Mouse (Mus musculus) hindbrain, embryonic 13.5 days (tissue): ENCODE data around the gene Nfe2l3. TPM values are rescaled to one million over a fixed set of nuclear protein-coding genes. Genes with fewer than 3 reads are reported as not detected.

ENCODE experiments used
- ATAC-seq: fragments of 200-750 bp; cut with Nextera tagmentation; 2 replicates; pipeline ENCODE4 v1.8.0; 2017; ENCODE audit warnings: moderate TSS enrichment; ENCODE audit not compliant: low FRiP score
- H3K27ac ChIP-seq: fragments of 300-500 bp; sonication (generic); 2 replicates; pipeline ENCODE4 v1.5.1; 2015; ENCODE audit warnings: inconsistent platforms, mild to moderate bottlenecking, moderate library complexity
- H3K27me3 ChIP-seq: fragments of 300-500 bp; sonication (generic); 2 replicates; pipeline ENCODE4 v1.6.1; 2015; ENCODE audit warnings: mild to moderate bottlenecking, inconsistent platforms
- H3K36me3 ChIP-seq: fragments of 300-500 bp; sonication (generic); 2 replicates; pipeline ENCODE4 v1.6.1; 2015; ENCODE audit warnings: mild to moderate bottlenecking, inconsistent platforms
- H3K4me1 ChIP-seq: fragments of 300-500 bp; sonication (generic); replicated peaks from 2 replicates; pipeline ENCODE4 v1.6.1; 2015; ENCODE audit warnings: inconsistent platforms
- H3K4me2 ChIP-seq: fragments of 300-500 bp; sonication (generic); 2 replicates; pipeline ENCODE4 v1.6.1; 2015; ENCODE audit warnings: inconsistent platforms, mild to moderate bottlenecking, moderate library complexity
- H3K4me3 ChIP-seq: fragments of 300-500 bp; sonication (generic); 2 replicates; pipeline ENCODE4 v1.5.1; 2015; ENCODE audit warnings: mild to moderate bottlenecking, inconsistent platforms
- H3K9ac ChIP-seq: fragments of 300-500 bp; sonication (generic); 2 replicates; pipeline ENCODE4 v1.6.1; 2015; ENCODE audit warnings: mild to moderate bottlenecking, inconsistent platforms
- H3K9me3 ChIP-seq: fragments of 300-500 bp; sonication (generic); 2 replicates; pipeline ENCODE4 v1.6.1; 2016; ENCODE audit warnings: inconsistent platforms
- WGBS: fragments of 180-500 bp; shearing (Covaris S2); methylation state at CpG from one replicate; pipeline ENCODE4 v1.1.7; 2015; 5-methylcytosine and 5-hydroxymethylcytosine counted together
- polyA plus RNA-seq: library from polyadenylated mRNA; unstranded; fragments of >200 nt; fragmentation: Nextera tagmentation; extraction: Ambion mirVana; gene quantifications from 2 replicates; pipeline ENCODE4 v1.2.1, GENCODE M21; 2015

Nfe2l3 gene
- polyA plus RNA-seq, 1 experiment from 2014 or later = 4.0 TPM

GRCm38 (mm10) chr6:51507556-51507955, 75.1 kb downstream of the Nfe2l3 start:
- Histone ChIP-seq H3K9ac (no peak overlapping the region), H3K27ac (no peak overlapping the region), H3K4me1 (peaks cover 8% of the 10 kb centered on the region; the same call in 1 of the 2 replicates), H3K9me3 (no peaks in the 10 kb centered on the region), H3K4me3 (no peak overlapping the region), H3K4me2 (no peak overlapping the region), H3K36me3 (no peaks in the 10 kb centered on the region), H3K27me3 (no peaks in the 10 kb centered on the region)
- WGBS = 57% methylated on average over 2 of the region's 2 CpGs
- no peak for ATAC-seq

Other genes starting within 250 kb of the Nfe2l3 start
- 1,784 and 1,810 TPM in 2 replicates for gene Hnrnpa2b1, start 37.2 kb downstream of the Nfe2l3 start, polyA plus RNA-seq
- 517 TPM in 2 replicates for gene Cbx3, start 37.7 kb downstream of the Nfe2l3 start, polyA plus RNA-seq
- gene Snx10, start 91.2 kb downstream of the Nfe2l3 start, polyA plus RNA-seq = 47.9 and 51.3 TPM in 2 replicates